Mouse (Mus musculus) cerebellum, adult 18-20 months (tissue): ENCODE measurements around the gene Cep135.

Experiments used
- DNase-seq, 2 experiments: peaks; one replicate each; pipeline ENCODE4 v3.0.0; 2021

Gene Cep135

DNA sequence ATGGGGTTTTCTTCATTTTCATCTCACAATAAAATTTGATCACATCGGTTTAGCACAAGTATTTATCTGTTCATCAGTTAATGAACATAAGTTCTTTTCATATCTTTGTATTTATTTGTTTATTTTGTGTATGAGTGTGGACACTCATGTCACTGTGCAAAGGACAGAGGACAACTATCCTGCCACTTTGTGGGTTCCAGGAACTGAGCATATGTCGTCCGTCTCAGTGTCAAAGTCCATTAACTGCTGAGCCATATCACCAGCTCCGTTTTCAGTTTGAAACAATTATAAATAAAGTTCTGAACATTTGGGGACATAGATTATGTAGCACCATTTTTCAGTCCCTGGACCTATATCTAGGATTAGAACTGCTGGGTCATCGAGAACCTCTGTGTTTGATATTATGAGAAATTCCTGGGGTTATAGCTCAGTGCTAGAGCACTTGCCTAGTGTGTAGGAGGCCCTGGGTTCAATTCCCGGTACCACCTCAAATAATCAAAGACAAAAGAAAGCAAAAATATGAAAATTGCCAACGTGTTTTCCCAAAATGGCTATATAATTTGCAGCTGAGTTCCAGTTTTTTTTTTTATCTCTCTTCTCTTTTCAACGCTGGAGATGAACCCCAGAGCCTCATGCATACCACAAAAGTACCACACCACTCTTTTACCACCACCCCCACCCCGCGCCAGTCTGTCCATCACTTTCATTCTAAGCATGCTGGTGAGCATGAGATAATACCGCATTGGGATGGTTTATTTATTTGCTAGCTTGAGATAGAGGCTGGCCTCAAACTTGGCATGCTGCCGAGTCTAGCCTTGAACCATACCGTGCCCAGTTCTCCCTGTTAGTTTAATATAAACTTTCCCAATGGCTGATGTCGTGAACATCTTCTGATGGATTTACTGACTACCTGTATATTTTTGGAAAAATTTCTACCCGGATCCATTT, 96.4 kb downstream of the Cep135 start:
- no peak for DNase-seq

DNA sequence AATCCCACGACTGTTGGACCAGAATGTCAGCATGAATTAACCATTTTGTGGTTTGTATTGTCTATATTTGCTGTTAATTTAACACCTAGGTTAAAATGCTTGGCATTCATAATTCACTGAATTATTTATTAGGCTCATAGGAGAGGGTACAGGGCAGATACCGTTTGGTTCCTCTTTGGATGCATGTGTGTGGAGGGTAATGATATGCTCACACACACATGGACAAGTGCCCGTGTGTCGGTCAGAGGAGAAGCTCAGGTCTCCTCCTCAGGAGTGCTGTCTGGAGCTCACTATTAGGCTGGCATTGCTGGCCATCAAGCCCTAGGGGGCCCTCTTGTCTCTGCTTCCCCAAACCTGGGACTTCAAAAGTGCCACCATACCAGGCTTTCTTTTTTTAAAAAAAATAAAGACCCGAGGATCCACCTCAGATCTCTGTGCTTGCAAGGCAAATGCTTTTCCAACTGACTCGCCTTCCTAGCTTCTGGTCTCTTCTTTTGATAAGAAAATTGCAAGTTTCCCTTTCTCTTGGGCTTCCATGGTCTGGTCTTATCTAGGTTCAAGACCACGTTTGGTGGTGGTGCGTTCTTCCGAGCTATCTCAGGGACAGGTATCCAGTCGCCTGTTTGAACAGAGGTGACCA, 99.6 kb downstream of the Cep135 start:
- no peak for DNase-seq

GRCm38 (mm10) chr5:76688643-76689042, 100.1 kb downstream of the Cep135 start:
- DNase-seq, result no peak

DNA sequence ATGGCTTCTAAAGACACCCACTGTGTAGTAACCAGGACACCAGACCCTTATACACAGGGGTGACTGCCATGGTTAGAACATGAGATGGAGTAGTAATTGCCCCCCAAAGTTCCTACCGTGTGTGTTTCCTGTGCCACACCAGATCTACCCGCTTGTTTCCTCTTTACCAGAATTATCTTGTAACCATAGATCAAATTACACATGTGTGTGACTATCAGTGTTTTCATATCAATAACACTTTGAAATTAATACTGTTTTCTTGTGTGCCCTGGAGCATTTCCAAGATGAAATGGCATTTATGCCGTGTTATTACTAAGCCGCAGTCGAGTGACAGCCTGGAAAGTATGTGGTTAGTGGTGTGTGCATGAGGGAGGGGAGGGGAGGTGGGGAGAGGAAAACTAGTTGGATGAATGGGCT, 101.7 kb downstream of the Cep135 start:
- DNase-seq, result no peak

DNA sequence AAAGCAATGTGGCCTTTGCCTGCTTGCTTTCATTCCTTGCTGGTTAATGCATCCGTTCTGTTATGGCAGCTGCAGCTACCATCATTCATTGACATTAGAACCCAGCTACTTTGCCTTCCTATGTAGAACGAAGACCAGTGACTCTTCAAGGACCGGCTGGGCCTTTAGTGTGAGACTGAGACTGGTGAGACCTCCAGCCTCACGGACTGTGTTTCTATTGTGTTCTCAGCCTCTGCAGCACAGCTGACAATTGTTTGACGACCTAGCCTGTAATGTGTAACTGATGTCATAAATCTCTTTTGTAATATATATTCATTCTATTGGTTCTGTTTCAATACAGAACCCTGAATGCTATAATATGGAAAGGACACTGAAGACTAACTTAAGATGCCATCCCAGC, 102.8 kb downstream of the Cep135 start:
- no peak for DNase-seq

DNA sequence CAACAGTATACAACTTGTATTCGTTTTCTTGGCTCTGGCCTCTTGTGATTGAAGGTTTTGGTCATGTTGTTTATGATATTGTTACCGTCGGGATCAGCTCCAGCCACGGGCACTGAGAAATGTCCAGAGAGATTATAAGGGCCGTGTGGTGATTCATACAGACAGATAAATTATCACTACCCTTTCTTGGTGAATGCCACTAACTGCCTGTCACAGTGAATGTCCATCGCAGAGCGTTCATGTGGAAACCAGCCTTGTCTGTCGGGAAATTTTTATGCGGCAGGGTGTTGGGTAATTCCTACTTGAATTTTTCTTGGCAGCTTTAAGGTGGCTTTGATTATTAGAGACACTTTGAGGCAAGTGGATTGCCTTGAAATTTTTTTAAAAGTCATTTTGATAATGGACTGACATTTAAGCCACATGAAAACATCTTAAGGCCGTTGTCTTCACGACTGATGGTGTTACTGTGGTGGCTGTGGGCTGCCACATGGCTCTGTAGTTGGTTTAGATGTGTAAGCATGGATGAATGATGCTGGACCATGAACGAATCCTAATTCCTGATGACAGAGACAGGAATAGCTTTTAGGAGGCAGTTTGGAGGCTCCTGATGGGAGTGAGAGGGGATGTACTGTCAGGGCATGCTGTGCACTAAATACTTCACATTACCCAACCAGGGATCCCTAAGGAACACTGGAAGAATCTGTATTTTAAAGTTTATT, 103.4 kb downstream of the Cep135 start:
- DNase-seq, result no peak
